Mouse (Mus musculus) cerebellum, adult 2 months (tissue): ENCODE data around the gene Nup205. TPM values are rescaled to one million over a fixed set of nuclear protein-coding genes. Genes with fewer than 3 reads are reported as not detected.

Source experiments
- DNase-seq, 2 experiments: peaks; one replicate each; pipeline ENCODE4 v3.0.0; 2021
- H3K27ac ChIP-seq: fragments of 200-500 bp; 2 replicates; pipeline ENCODE4 v1.5.1; 2012; ENCODE audit warnings: low read length, control low read depth, inconsistent platforms; ENCODE audit not compliant: insufficient read depth
- H3K27me3 ChIP-seq: fragments of 200-500 bp; 2 replicates; pipeline ENCODE4 v1.6.1; 2012; ENCODE audit warnings: inconsistent platforms, mild to moderate bottlenecking, low read length, moderate library complexity; ENCODE audit not compliant: control insufficient read depth, insufficient read depth
- H3K4me1 ChIP-seq: fragments of 200-500 bp; 2 replicates; pipeline ENCODE4 v1.6.1; 2011; ENCODE audit warnings: low read length; ENCODE audit not compliant: control insufficient read depth, insufficient read depth
- H3K4me3 ChIP-seq: fragments of 200-500 bp; replicated peaks from 2 replicates; pipeline ENCODE3; 2011; ENCODE audit warnings: mild to moderate bottlenecking, low read depth, low read length, control low read depth; ENCODE audit not compliant: insufficient read depth
- CTCF ChIP-seq: fragments of 200-500 bp; IDR thresholded peaks from 2 replicates; pipeline ENCODE4 v1.5.1; 2011; ENCODE audit warnings: low read depth, mild to moderate bottlenecking, control low read depth, low read length, moderate library complexity, borderline replicate concordance; ENCODE audit not compliant: insufficient read depth
- POLR2A ChIP-seq: fragments of 200-500 bp; IDR thresholded peaks from 2 replicates; pipeline ENCODE4 v1.6.1; 2011; ENCODE audit warnings: low read length, control low read depth, borderline replicate concordance; ENCODE audit not compliant: insufficient read depth
- WGBS: fragments of 180-500 bp; shearing (Covaris S2); methylation state at CpG from one replicate; pipeline ENCODE4 v1.1.7; 2018; 5-methylcytosine and 5-hydroxymethylcytosine counted together
- polyA plus RNA-seq: library from polyadenylated mRNA; depleted of rRNA; stranded (reverse); fragments of >200 nt; gene quantifications from 2 replicates; pipeline ENCODE4 v1.2.3, GENCODE M21; 2012

Nup205 gene
- polyA plus RNA-seq, 1 experiment: 21.1 TPM

DNA sequence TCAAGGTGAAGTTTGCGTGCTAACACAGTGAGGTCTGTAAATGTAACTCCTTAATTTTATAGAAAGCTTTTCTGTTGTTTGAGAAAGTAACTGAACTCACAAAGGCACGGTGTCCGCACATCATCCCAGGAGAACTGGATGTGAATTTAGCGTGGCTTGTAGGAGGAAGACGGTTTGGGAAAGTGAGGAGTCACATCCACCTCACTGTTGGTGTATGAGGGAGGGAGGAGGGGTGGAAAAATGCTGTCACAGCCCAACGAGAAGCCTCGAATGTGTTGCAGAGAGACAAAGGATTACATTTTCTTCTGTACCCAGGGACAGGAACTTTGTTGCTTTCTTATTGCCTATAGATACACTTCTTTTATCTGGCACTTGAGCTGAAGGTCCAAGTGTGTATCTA, 83.3 kb downstream of the Nup205 start:
- TF ChIP-seq CTCF: no peak
- no peak for TF ChIP-seq POLR2A
- no peak for DNase-seq
- WGBS: 80% methylated on average over 7 of the region's 7 CpGs
- H3K4me1 ChIP-seq: no peaks in the 10 kb centered on the region; the same call in 1 of the 2 replicates
- H3K27ac ChIP-seq: no peak overlapping the region
- H3K27me3 ChIP-seq: no peaks in the 10 kb centered on the region
- no peak overlapping the region for H3K4me3 ChIP-seq

DNA sequence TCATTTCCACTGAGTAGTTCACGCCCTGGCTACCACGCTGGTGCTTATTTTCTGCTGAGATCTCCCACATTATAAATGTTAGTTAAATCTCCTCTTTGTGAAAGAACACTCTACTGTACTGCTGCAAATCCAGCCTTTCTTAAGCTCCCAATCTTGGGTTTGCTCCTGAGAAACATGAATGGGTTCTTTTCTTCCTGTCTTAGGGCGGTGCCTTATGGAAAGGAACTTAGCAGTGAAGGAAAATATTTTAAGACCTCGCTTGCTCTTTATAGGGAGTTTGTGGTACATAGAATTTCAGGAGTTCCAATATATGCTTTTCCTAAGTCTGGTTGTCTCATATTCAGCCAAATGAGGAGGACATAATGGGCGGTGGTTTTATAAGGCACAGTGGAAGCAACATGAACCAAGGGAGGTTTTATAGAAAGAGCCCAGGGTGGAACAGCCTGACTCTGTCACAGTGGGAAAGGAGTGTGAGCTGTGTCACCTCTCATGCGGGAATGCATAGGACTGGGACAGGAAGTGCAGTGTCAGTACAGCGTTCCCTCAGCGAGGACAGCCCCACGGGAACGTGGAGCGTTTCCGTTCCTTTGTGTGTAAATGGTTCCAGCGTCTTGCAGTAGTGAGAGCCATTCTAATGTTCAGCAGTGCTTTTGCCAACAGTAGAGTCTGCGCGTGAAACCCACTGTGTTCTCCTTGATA, 88.5 kb downstream of the Nup205 start:
- no peak for DNase-seq
- 82% methylated on average over 15 of the region's 15 CpGs for whole genome bisulfite sequencing
- TF ChIP-seq POLR2A (no peak), CTCF (no peak)

DNA sequence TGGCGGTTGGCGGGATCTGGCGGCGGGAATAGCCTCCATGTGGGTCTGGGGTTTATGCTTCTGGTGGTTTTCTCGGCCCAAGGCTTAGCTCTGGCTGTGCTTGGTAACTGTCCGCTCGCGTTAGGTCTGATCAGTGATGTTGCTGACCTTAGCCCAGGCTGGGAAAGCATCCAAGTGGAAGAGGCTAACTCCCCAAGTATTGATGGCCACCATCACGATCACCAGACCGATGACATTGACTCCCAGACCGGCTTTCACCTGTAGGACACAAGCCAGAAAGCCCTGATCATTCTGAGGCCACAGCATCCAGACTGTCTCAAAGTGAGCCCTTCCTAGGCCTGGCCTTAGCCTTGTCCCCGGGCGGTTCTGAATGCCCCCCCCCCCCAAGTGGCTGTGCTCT, 91.5 kb downstream of the Nup205 start:
- no peak for TF ChIP-seq CTCF
- TF ChIP-seq POLR2A: no peak
- no peak for DNase-seq
- no peak overlapping the region for H3K4me3 ChIP-seq
- WGBS: 91% methylated on average over 13 of the region's 13 CpGs
- 0 out of 2 replicates have a peak, but pooled peaks cover 3% of the 10 kb centered on the region for H3K4me1 ChIP-seq
- no peak overlapping the region for H3K27ac ChIP-seq
- no peaks in the 10 kb centered on the region for H3K27me3 ChIP-seq

More for the DNA sequence above, 88.5 kb downstream of the Nup205 start:
- Histone ChIP-seq H3K27me3 (no peaks in the 10 kb centered on the region), H3K27ac (no peak overlapping the region), H3K4me3 (no peak overlapping the region), H3K4me1 (no peaks in the 10 kb centered on the region)

DNA sequence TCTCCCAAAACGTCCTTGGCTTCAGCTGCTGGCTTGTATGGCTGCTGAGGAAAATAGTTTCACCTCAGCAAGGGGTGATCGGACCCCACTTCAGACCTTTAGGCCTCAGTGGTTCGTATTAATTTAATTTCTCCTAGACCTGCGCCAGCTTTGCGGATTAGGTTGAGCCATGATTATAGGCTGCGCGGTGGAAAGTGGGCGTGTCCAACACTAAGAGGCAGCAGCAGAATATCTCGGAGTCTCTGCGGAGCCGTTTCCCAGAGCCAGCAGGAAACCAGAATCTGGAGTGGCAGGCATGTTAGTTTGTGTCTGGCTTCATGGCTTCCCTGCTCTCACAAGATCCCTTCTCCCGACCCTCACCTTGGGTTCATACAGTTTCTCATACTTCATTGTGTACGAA, 92.4 kb downstream of the Nup205 start:
- Histone ChIP-seq H3K27ac (no peak overlapping the region), H3K27me3 (no peaks in the 10 kb centered on the region), H3K4me3 (no peak overlapping the region), H3K4me1 (0 out of 2 replicates have a peak, but pooled peaks cover 3% of the 10 kb centered on the region)
- DNase-seq: no peak
- no peak for TF ChIP-seq CTCF
- TF ChIP-seq POLR2A: no peak
- WGBS: 81% methylated on average over 13 of the region's 13 CpGs

DNA sequence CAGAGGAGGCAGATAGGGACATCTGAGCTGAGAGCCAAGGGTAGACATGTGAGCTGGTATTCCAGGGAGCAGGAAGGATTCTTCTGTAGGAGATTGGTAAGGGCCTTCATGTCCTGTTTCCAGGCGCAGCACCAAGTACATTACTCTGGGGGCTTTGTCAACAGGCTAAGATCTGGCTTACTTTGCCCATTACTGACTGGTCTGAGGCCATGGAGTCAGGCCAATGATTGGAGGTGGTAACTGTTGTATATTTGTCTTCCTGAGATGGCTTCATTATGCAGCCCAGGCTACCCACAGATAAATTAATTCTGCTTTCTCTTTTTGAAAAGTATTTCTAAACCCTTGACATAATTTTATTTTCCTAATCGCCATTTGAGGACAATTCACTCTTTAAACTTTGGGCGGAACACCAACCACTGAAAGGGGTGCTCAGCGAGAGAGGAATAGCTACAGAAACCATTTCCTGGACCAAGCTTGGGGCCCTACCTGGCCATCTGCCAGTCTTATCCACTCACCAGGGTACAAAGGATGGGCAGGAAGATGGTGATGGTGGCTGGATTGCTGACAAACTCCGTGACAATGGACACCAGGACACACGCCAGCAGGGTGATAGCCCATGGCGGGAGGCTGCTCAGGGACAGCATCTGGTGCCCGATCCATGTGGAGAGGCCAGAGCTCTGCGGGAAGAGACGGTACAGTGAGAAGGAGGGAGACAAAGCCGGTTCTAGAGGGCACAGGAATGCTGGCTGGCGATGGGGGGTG, 94.1 kb downstream of the Nup205 start:
- TF ChIP-seq CTCF (no peak), POLR2A (no peak)
- 15% methylated on average over 12 of the region's 12 CpGs for WGBS
- DNase-seq: peak; percentile 33 to 54
- H3K27ac ChIP-seq: no peak overlapping the region
- H3K4me3 ChIP-seq: no peak overlapping the region
- H3K27me3 ChIP-seq: no peaks in the 10 kb centered on the region
- H3K4me1 ChIP-seq: 0 out of 2 replicates have a peak, but pooled peaks cover 3% of the 10 kb centered on the region

DNA sequence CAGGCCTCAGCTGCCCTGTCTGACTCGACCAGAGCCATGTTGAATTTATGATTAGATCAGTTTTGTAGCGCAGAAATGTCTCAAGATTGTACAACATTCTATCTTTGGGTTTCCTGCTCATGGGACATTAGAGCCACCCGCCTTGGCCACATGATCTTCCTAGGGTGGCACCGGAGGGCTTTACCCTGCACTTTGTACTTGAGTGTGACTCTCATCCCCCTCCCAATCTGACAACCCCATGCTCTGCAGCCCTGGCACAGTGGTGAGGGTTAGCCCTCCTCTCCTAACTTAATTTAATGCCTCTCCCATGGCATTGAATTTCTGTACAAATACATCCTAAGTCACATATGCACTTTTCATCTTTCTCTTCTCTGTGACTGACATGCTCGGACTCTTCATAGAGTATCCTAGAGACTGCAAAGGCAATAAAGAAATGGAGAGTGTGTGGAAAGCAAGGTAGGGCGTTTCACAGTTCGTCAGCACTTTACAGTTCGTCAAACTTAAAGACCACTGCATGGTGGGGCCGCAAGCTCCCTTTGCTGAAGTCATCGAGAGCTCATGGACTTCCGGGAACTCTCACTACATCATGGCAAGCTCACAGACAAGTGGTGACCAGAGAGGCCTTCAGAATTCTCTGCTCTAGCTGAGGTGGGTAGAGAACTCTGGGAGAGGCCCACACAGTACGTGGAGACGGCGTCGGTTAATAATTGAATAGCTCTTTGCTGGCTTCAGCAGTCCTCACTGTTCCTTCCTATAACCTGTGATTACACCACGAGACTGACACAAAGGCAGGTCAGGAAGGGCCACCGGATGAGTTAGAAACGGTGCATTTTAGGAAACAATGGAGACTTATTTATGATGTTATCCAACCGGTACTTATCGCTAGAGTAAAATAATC, 94.9 kb downstream of the Nup205 start:
- no peak for DNase-seq
- Histone ChIP-seq H3K27ac (no peak overlapping the region), H3K4me1 (0 out of 2 replicates have a peak, but pooled peaks cover 3% of the 10 kb centered on the region), H3K27me3 (no peaks in the 10 kb centered on the region), H3K4me3 (no peak overlapping the region)
- no peak for TF ChIP-seq POLR2A
- no peak for TF ChIP-seq CTCF
- 82% methylated on average over 20 of the region's 20 CpGs for WGBS

DNA sequence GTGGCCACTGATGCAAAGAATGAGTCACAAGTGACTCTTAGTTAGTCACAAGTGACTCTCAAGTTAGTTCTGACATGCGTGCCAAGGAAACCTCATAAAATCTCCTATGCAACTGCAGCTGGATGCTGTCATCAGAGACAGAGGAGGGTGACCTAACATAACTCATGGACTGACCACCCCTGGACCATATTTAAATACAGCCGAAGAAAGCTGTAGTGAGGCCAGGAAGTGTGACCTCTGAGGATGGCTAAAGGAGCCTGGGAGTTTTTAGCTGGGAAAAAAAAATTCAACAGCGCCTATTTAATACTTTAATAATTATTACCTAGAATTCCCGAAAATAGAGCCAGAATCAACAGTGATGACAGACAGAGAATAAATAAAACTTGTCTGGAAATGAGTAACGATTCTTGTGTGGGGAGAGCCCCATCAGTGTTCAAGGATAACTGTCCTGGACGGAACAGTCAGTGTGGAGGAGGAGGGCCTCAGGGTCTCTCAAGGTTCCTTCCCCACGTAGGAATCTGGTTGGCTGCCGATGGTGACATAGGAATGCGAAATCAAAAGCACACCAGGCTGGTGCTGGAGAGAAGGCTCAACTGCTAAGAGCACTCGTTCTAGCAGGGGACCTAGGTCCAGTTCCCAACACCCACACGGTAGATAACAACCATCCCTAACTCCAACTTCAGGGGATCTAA, 96.3 kb downstream of the Nup205 start:
- WGBS: 89% methylated on average over 11 of the region's 11 CpGs
- H3K4me1 ChIP-seq: 0 out of 2 replicates have a peak, but pooled peaks cover 3% of the 10 kb centered on the region
- H3K27ac ChIP-seq: no peak overlapping the region
- no peak for TF ChIP-seq CTCF
- TF ChIP-seq POLR2A: no peak
- DNase-seq: no peak
- no peaks in the 10 kb centered on the region for H3K27me3 ChIP-seq
- no peak overlapping the region for H3K4me3 ChIP-seq
